Mouse (Mus musculus): ENCODE data around the gene Qser1.
"Not testable (repeated sequence)": the region's sequence is repeated elsewhere in the genome, so short reads cannot be mapped to it uniquely, and the experiment has no call there.

The Qser1 gene

DNA sequence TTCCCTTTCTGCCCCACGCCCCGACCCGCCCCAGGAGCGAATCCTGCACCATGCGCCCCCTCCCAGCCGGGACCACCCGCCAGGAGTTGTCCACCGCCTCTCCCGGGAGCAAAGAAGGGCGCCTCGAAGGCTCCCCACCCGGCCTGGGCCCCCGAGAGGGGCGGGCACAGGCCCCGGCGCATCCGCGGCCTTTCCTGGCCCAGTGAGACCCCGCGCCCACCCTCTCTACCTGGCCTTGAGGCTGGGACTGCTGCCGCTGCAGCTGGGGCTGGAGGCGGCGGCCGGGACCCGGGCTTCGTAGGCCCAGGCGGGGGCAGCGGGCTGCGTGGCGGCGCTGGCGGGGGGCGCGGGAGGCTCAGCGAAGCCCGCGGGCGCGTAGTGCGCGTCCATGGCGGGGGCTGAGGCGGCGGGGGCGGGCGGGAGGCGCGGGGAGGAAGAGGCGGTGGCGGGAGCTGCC is at the start of gene Qser1:
Qser1 (minus strand) TSS at position 390 of the 457 bp plus-strand sequence.
- peak in 1 of 2 experiments; percentile 23 for DNase-seq (ENCODE audit: low spot score in 2 of 2)

DNA sequence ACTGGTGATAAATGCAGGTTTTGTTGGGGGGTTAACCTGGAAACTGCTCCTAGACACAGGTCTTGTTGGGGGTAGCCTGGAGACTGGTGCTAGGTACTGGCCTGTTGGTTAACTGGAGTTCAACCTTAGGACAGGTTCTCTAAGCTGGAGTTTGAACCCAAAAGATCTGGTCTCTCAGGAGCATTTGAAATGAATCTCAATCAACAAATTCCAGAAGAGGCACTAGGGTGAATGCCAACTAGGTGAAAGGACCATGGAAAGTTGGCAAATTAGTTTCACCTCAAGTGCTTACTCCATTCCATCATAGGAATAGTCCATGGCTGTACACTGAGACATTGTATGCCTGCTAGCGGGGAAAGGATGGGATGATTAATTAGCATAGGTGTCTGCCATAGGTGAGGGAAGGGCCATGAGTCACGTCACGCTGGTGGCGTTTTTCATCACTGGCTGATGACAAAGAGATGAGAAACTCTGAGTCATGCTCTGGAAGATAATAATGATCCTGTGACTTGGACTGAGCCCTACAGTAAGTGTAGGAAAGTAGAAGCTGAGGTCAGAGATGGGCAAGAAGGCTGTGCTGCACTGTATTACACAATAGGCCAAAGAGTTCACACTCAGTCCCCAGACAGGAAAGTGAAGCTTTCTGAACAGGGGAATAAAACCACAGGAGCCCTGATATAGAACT is 47.8 kb upstream of the Qser1 start:
- DNase-seq (ENCODE audit: low spot score in 2 of 2): no peak

DNA sequence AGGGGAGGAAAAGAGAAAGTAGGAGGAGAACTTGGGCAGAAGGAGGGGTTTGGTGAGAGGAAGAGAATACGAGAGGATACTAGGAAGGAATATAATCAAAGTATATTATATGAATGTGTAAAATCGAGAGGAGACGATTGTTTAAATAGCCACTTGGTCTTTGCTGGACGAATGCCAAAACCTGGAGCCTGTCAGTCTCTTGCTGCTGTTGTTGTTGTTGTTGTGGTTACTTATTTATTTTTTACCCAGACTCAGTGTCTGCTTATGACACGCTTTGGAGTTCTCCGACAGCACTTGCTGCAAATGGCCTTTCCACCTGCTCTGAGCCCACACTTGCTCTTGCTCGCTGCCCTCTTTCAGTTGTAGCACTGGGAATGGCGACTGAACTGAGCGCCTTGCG is 43.9 kb upstream of the Qser1 start:
- DNase-seq (ENCODE audit: low spot score in 2 of 2): no peak

DNA sequence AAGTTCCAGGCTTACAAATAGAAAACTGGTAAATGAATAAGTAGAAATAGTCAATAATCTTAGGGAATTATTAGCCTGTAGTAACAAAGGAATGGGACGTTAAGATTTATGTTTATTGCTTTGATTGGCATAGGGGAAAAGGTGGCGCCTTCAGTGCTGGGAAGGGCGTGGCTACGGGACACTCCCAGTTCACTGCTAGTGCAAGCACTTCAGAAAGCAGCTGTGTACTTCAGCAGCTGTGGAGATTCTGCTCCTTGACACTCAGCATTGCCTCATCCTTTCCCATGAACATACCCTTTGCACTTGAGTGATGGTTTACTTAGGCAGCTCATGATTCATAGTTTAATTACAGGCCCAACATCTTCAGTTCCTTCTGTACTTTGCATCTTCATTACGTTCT is 42.5 kb upstream of the Qser1 start:
- DNase-seq (ENCODE audit: low spot score in 2 of 2): no peak

DNA sequence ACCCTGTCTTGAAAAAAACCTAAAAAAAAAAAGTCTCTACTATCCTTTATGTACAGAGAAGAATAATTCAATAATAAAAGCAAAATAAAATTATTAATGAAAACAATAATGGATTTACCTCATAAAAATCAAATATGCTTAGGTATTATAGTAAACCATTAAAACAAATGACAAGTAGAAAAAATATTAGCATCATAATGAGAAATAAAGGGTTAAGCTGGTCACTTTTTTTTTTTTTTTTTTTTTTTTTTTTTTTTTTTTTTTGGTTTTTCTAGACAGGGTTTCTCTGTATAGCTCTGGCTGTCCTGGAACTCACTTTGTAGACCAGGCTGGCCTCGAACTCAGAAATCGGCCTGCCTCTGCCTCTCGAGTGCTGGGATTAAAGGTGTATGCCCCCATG is 41.5 kb upstream of the Qser1 start:
- DNase-seq (ENCODE audit: low spot score in 2 of 2): not testable (repeated sequence)

DNA sequence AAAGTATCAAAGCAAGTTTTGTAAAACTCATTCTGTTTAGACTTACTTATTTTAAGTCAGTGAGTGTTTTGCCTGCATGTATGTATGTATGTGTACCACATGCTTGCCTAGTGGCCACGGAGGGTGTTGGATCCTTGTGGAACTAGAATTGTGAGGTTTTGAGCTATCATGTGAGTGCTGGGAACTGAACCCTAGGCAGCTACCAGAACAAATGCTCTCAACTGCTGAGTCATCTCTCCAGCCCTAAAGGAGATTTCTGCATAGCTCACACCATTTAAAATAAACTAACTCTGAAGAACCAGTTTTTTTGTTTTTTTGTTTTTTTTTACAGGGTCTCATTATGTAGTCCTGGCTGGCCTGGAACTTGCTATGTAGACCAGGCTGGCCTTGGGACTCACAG is 39.7 kb upstream of the Qser1 start:
- DNase-seq (ENCODE audit: low spot score in 2 of 2): no peak

DNA sequence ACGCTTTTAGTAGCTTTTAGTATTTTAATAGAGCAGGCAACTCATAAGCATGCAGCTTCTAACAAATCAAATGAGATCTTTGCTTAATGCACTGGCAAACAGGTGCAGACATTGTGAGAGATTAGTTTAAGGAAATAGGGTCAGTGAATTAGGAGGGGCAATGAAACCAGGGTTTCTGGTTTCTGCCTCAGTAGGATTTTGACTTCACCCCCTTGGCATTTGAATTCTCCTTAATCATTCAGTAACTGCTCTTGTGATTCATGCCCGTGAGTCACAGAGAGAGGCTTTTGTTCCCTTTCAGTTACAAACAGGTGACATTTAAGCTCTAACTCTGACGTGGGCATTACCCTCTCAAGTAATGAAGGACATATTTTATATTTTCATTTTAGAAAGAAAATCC is 39.2 kb upstream of the Qser1 start:
- DNase-seq (ENCODE audit: low spot score in 2 of 2): no peak

DNA sequence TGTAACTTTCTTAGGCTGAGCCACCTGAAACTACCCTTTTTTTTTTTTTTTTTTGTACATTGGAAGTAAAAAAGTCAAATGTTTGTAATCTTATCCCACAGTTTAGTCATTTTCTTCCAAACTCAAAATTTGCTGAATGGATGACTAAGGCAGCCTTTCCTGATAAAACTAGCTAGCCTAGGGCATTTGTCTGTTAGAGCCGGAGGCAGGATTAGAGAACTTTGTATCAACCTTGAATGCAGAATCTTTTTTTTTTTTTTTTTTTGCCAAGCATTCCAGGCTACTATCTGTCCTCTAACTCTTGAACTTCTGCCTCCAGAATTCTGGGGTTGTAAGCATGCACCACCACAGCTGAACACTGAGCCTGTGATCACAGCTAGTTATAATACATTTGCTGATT is 38.3 kb upstream of the Qser1 start:
- no peak for DNase-seq (ENCODE audit: low spot score in 2 of 2)

DNA sequence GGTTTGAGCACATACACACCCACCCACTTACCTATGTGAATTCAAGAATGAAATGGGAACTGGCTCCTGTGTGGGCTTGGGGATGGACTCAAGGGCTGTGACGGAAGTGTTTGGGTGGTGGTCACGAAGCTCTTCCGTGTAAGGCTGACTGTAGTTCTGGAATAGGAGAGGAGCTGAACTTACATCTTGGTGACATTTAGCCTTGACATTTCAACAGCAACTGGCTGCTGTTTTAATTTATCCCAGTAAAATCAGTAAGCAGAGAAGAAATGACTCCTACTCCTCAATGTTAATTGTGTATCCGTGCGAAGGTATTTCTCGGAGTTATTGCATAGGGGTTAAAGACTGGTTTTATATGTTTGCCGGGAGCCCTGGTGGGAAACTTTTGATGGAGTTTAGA is 36.0 kb upstream of the Qser1 start:
- no peak for DNase-seq (ENCODE audit: low spot score in 2 of 2)

DNA sequence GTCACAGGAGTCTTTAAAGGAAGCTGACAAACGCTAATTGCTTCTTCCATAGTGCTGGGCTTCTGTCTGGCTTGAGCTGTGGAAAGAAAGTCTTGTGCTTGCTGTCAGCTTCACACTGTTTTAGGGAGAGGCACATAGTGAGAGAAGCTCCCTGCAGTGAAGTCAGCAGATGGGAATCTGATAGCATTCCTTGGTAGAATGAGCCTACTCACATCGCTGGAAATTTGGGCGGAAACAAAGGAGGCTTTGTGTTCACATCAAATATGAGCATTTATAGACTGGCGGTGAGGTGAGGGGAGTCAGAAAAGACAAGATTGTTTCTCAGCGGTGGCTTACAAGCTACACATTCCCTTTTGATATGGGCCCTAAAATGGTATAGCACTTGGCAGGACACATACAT is 35.1 kb upstream of the Qser1 start:
- DNase-seq (ENCODE audit: low spot score in 2 of 2): no peak

DNA sequence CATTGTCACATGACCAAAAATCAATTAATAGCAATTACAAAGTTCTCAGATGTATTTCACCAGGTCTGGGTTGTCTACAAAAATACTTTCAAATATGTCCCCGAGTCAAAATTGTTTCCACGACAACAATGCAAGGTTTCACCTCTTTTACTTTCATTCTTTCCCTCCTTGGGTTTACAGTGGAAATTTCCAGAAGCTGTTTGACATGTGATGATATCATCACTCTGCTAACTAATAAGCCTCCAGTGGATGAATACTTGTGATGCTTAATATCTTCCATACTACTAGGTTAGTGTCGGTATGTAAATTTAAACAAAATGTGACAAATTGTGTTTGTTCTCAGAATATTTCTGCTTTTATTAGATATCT is 33.4 kb upstream of the Qser1 start:
- DNase-seq (ENCODE audit: low spot score in 2 of 2): no peak

DNA sequence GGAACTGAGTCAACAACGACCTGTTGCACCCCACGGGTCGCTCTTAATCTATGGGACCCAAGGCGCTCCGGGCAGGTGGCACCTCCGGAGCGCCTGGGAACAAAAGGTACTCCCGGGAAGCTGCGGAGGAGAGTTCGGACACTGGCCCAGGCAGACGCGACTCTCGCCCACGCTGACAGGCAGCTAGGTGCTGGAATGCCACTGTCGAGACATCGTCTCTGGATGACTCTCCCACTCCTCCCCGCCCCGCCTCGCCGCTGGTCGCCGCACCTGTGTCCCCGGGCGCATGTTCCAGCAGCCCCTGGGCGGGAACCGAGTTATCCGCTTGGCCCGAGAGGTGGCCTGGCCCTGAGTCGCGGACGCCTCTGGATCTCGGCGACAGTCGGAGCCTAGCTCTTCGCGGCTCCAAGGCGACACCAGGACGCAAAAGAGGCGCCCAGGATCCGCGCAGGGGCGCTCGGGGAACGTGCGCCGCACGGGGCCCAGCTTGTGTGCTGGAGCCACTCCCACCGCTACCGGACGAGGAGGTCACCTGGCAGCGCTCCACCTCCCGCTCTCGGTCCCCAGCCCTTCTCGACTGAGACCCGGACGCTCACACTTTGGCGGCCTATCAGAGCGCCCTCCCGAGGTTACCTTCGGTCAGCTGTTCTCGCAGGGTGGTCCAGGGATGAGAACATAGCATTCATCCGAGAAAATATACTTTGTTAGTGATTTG is 32.9 kb upstream of the Qser1 start, which contains the start of gene Prrg4:
Prrg4 (minus strand) TSS at position 601 of the 715 bp plus-strand sequence.
- DNase-seq (ENCODE audit: low spot score in 2 of 2): peak; percentile 21 to 47

DNA sequence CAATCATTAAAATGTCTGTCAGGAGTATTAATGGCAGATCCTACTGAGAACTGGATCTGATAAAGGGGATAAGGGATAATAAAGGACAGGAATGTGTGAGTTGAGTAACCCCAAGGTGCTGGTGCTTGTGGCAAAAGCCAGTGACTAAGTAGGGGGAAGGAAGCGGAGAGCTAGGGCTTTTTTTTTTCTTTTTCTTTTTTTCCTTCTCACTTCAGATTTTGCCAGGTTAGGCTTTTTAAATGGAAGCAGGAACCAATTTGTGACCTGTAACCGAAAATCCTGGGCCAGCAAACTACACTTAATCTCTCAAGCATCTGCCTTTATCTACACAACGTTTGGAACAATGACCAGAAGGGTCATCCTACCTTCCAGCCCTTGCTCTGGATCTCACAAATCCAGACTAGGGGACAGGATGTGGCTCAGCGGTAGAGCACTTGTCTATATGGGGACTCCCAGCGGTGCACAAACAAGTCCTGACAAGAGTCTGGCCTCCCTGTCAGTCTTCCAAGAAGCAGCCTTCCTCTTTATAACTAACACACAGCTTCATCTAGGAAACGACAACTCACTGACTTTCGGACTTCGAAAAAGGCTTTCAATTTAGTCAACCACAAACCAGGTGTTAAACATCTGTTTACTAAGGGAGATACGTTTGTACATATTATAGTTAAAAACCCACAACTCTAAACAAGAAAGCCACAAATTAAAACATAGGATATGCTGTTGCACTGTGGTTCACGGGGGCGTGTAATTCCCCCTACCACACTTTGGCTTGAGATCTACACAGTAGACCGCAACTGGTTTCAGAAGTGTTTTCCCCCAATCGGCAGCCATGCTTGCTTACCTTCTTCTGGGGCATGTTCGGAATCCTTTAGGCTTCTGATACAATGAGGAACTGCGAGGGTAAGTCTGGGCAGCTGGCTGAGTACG is 31.9 kb upstream of the Qser1 start:
- no peak for DNase-seq (ENCODE audit: low spot score in 2 of 2)

DNA sequence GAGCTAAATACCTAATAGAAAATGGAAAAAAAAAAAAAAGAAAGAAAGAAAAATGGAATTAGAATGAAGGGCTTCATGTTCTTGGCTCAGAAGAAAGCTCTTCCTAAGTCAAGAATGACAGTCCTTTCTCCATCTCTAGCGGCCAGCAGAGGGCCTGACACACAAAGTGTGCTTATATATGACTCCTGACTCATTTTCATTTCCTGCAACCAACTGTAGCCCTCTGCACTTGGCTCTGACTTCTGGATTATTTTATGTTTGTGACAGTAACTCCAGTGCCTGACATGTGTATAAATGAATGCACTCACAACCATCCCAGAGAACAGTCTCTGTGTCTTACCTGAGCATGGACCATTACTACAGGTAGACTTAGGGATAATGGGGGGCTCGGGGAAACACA is 31.1 kb upstream of the Qser1 start:
- DNase-seq (ENCODE audit: low spot score in 2 of 2): peak in 1 of 2 experiments; percentile 7

DNA sequence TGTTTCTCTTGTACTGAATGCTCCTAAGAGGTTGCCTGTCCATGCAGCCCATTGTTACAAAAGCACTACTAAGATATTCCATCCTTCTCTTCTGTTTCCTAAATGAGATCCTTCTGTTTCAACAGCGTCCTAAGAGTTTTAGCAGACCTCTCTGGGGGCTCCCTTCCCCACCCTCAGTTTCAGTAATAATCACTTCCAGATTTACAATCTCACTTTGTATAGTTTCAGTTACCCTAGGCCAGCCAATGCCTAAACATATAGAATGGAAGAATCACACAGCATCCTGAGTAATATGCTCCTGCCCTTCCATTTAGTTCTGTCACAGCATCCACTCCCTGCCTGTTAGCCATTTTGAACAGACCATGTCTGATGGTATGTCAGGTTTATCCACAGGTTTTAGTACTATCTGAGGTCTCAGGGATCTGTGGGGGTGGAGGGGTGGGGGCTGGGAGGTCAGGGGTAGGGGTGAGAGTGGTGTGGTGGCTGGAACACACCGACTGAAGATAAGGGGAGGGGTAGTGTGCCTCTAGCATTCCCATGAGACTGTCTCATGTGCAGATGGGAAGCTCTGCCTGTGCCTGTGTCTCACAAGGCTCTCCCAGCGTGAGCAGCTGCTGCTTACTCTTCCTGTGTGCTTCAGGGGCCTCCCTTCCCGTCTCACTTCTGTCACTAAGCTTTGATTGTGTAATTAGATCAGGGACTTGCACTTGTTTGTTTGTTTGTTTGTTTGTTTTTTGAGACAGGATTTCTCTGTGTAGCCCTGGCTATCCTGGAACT is 30.3 kb upstream of the Qser1 start:
- no peak for DNase-seq (ENCODE audit: low spot score in 2 of 2)

DNA sequence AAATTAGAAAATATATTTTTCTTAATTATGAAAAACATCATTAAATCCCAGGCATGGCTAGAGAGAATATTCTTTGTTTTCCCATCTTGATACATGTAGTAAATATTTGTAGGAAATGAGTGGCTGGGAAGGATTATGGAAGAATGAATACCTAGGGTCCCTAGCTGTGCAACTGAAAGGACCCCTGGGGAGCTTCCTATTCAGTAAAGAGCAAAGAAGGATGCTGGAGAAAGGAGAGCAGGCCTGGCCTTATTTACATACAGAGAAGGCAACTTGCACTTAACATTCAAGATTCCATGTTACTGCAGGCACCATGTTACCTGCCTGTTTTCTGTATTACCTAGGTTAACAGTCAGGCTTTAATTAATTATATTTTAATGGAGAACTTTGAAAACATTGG is 26.0 kb upstream of the Qser1 start:
- DNase-seq (ENCODE audit: low spot score in 2 of 2): no peak

DNA sequence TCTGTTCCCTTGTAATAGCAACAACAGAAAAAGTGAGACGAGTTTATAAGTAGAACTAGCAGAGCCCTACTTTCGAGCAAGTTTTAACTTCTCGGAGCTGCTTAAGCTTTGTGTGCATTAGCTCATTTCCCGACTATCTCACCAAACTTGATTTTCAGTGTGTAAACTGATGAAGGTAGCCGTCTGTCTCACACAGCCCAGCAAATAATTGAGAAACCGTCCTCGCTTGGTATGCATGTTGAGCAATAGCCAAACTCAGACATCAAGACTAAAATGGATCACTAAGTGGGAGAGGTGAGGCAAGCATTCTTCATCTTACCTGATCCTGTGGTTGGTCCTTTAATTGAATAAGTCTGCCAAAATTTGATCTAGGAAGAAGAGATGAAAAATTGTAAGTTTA is 25.2 kb upstream of the Qser1 start:
- no peak for DNase-seq (ENCODE audit: low spot score in 2 of 2)

DNA sequence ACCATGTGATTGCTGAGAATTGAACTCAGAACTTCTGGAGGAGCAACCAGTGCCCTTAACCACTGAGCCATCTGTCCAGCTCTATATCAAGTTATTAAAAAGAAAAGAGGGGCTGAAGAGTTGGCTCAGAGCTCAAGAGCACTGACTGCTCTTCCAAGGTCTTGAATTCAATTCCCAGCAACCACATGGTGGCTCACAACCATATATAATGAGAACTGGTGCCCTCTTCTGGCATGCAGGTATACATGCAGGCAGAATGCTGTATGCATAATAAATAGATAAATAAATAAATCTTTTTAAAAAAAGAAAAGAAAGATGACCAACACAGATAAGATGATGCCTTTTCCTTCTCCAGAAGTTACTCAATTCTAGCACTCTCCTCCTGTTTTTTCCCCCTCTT is 24.4 kb upstream of the Qser1 start:
- no peak for DNase-seq (ENCODE audit: low spot score in 2 of 2)

DNA sequence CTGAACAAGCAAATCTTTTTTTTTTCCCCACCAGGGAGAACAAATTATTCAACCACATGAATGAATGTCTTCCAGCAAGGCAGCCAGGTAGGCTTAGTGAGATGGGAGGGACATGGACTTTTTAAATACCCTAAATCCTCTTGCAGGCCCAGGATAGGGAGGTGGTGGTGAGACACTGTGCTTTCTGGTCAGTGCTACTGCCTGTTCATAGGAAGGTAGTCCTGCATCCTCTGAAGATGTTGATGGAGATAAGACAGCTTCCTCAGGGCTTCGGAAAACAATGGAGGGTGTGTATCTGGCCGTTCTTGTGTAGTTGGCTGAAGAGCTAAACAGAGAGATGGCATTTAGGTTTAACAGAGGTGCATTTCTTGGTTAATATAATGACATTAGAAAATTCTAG is 15.9 kb upstream of the Qser1 start:
- DNase-seq (ENCODE audit: low spot score in 2 of 2): no peak

DNA sequence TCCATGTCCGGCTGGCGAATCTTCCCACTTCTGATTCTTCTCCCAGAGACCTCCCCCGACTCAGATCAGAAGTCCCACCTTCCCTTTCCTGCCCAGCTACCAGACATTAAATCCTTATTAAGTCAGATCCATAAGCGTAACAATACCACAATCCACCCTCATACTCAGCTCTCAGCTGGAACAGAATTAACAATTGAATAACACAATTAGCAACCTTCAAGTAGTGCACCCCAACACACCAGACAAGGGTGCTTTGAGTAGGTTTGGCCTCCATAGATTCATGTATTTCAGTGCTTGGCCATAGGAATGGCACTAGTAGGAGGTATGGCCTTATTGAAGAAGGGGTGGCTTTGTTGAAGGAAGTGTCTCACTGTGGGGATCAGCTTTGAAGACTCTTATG is 9.6 kb upstream of the Qser1 start:
- DNase-seq (ENCODE audit: low spot score in 2 of 2): no peak

DNA sequence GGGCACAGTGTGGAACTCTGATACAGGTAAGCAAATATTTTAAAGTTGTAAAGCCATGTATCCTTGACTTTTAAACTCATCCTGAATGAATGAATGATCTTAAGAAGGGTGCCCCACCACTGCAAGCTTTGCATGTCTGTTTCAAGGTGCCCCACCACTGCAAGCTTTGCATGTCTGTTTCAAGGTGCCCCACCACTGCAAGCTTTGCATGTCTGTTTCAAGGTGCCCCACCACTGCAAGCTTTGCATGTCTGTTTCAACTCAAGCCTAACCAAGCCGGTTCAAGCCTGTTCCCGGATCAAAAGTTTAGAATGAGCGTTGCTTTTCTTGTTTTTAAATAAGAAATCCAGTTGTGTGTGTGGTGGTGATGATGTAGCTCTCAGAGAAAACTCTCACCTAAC is 2.2 kb upstream of the Qser1 start:
- not testable (repeated sequence) for DNase-seq (ENCODE audit: low spot score in 2 of 2)
